Mouse (Mus musculus) lung, postnatal 14 days (tissue): ENCODE measurements around the gene Ndrg3.
"Not testable (repeated sequence)": the region's sequence is repeated elsewhere in the genome, so short reads cannot be mapped to it uniquely, and the experiment has no call there.

ENCODE experiments used
- DNase-seq: peaks from one replicate; pipeline ENCODE4 v3.0.0; 2021

Ndrg3 gene

GRCm38 (mm10) chr2:156996576-156996975 is 4.7 kb upstream of the Ndrg3 start:
- DNase-seq = peak; percentile 45

GRCm38 (mm10) chr2:156990727-156991431 is 977 bp downstream of the Ndrg3 start:
- DNase-seq = no peak

DNA sequence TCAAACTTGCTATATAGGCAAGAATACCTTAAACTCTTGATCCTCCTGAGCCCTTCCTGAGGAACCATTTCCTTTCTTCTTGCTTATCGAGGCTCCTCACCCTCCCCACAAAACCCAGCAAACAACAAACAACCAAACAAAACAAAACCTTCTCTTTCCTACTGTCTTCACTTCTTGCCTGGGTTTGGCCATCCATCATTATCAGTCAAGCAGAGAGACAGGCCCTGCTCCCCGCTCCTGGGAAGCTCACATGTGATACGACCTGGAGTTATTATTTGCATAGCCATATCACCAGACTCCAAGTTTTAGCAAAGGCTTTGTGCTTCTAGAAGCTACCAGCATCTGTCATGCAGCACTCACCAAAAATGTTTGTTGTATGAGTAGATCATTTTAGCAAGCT is 4.5 kb downstream of the Ndrg3 start:
- DNase-seq = no peak

DNA sequence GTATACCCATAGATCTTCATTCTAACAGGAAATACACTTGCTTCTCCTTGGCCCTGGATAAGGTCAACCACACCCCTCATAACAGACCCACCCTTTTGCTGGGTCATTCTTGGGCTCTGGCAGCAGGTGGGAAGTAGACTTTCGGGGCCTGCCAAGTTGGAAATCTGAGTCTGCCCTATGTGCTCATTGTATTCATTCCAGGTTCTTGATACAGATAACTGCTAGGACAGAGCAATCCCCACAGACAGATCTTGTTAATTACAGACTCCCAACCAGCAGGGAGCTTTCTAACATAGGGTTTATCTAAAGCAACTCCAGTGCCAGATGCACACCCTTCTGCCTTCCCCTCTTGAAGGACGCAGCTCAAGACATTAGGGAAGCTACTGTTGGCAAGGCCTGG is 9.0 kb downstream of the Ndrg3 start:
- no peak for DNase-seq

DNA sequence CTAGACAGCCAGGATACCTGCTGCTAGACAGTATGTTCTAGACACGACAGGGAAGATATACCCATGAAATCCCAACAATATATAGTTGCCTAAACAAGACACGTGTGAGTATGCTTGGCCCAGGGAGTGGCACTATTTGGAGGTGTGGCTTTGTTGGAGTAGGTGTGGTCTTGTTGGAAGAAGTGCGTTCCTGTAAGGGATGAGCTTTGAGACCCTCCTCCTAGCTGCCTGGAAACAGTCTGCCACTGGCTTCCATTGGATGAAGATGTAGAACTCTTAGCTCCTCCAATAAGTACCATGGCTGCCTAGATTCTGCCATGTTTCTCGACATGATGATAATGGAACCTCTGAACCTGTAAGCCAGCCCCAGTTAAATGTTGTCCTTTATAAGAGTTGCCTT is 10.6 kb downstream of the Ndrg3 start:
- DNase-seq = no peak

GRCm38 (mm10) chr2:156980059-156980458 is 11.8 kb downstream of the Ndrg3 start:
- no peak for DNase-seq

- no peak for DNase-seq
These were observed 15.1 kb downstream of the Ndrg3 start for GRCm38 (mm10) chr2:156976711-156977110.

DNA sequence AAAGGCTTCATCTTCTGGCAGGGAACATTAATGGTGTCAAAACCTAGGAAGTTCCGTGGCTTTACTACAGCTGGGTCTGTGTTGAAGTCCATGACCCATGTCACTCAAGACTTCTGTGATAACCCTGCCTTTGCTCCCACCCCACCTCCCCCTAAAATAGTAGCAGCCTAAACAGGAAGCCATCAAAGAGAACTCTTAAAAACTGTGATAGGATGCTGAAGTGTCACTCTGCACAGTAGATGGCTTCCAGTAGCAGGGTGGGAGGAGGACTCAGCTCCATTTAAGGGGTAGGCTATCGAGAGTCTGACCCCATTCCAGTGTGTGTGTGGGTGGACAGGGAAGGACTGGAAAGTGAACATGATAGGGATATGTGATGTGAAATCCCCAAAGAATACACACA is 16.9 kb downstream of the Ndrg3 start:
- no peak for DNase-seq

- no peak for DNase-seq
These were observed 18.3 kb downstream of the Ndrg3 start for GRCm38 (mm10) chr2:156973316-156974100.

DNA sequence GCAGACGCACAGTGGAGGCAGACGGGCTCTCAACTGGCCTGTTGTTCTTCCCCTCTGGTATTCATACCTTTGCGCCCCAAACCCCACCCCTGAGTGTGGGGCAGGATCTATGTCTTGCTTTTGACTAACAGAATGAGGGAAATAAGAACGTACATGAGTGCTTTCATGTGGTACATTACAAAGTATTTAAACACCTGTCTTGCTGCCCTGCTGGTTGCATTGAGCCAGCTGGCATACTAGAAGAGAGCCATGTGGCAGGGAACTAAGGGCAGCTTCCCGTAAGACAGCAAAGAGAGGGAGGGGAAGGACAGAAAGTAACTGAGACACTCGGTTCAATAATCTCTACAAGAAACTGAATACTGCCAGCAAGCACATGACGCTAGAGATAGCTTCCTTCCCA is 21.6 kb downstream of the Ndrg3 start:
- no peak for DNase-seq

DNA sequence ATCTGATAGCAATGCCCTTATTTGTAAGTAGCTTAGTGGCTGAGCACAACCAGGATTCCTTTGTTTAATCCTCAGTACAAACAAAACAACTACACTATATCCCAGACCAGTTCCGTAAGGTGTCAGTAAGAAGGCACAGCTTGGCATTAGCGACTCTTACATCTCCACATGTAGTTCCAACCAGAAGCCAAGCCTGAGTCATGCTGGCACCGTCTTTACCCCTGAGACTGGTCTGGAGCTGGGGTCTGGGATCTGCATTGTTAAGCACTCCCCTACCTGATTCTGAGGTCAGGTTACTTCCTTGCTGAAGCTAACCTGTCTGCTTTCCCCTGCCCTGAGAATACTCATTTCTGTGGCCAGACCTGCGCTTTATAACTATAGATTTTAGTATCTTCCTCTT is 23.4 kb downstream of the Ndrg3 start:
- no peak for DNase-seq

- DNase-seq = peak; percentile 27
These were observed 24.5 kb downstream of the Ndrg3 start for GRCm38 (mm10) chr2:156967388-156967787.

DNA sequence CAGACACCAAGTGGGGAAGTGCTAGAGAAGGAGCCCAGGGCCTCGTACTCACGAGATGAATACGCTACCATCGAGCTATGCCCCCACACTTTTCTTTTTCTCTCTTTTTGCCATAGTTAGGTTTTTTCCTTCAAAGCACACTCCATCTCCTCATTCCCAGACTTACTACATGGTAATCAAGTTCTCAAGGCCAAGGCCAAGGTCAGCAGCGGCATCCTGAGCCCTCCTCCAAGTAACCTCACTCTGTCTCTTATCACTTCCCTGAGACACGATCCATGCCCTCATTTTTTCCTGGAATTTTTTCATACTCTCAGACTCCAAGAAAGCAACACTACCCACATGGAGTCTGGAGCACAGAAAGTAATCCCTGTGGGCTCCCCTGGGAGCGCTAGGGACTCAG is 28.0 kb downstream of the Ndrg3 start:
- no peak for DNase-seq

- DNase-seq = no peak
These were observed 33.2 kb downstream of the Ndrg3 start for GRCm38 (mm10) chr2:156958496-156959252.

GRCm38 (mm10) chr2:156957035-156957434 is 34.8 kb downstream of the Ndrg3 start:
- no peak for DNase-seq

GRCm38 (mm10) chr2:156956306-156956705 is 35.5 kb downstream of the Ndrg3 start:
- no peak for DNase-seq

GRCm38 (mm10) chr2:156954463-156954862 is 37.4 kb downstream of the Ndrg3 start:
- no peak for DNase-seq

- no peak for DNase-seq
These were observed 40.4 kb downstream of the Ndrg3 start for GRCm38 (mm10) chr2:156951301-156952094.

DNA sequence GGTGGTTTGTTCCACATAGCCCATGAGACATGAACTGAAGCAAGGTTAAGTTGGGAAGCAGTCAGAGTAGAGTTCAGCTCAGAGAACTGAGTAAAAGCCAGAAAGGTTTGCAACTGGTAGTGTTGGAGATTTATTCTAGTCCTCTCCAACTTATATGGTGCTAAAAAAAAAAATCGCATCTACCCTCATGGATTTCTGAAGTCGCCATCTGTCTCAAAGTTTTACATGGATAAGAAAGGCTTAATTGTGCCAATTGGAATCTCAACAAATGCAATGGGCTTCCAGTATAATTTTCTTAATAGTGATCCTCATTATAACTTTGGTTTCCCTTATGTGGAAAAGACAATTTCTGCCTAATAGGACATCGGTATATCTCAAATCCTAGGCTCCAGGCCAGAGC is 41.0 kb downstream of the Ndrg3 start:
- DNase-seq = no peak

- DNase-seq = not testable (repeated sequence)
These were observed 50.3 kb downstream of the Ndrg3 start for GRCm38 (mm10) chr2:156941523-156941922.

DNA sequence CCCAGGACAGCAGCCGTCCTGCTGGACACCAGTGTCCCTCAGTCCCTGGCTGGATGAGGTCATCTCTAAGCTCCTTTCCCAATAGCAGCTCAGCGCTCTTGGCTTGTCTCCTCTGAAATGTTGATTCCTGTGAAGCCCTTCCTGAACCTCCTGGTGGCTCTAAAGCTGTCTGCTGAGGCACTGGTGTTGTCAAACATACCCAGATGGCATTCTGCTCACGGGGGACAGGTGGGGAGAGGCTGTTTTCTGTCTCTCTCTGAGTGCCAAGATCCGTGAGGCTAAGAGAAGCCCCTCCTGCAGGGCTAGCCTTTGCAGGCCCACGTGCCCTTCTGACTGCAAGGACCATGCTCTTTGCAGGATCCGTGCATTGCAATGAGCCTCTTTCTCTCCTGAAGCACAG is 51.9 kb downstream of the Ndrg3 start:
- DNase-seq = not testable (repeated sequence)

- DNase-seq = no peak
These were observed 54.1 kb downstream of the Ndrg3 start for GRCm38 (mm10) chr2:156937795-156938194.

DNA sequence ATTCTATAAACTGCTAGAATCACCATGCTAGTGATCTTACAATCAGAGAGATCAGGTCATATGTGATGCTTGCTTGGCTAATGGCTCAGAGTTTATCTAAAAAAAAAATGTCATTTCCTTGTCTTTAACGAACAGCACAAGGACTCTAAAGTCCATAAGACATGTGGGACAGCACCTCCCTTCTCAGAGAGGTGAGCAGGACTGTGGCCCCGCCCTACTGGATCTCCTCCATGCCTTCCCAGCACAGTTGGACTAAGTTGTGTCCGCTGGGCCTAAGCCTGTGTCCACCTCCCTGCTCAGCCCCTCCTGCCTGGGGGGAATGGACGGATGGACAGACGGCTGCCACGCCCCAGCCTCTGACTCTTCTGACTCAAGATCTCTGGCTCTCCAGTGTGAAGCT is 56.9 kb downstream of the Ndrg3 start:
- no peak for DNase-seq
